Mouse (Mus musculus) neural tube, embryonic 11.5 days (tissue): ENCODE data around the gene Bbs9. TPM values are rescaled to one million over a fixed set of nuclear protein-coding genes. Genes with fewer than 3 reads are reported as not detected.

Experiments used
- ATAC-seq: fragments of 200-750 bp; cut with Nextera tagmentation; 2 replicates; pipeline ENCODE4 v1.8.0; 2017; ENCODE audit warnings: moderate number of reproducible peaks, mild to moderate bottlenecking, moderate TSS enrichment, moderate library complexity; ENCODE audit not compliant: insufficient read depth, low FRiP score, low TSS enrichment
- DNase-seq: peaks from one replicate; pipeline ENCODE4 v3.0.0-alpha.2; 2015; ENCODE audit warnings: low spot score
- H3K27ac ChIP-seq: fragments of 300-500 bp; sonication (generic); 2 replicates; pipeline ENCODE4 v1.5.1; 2014; ENCODE audit warnings: low read depth, mild to moderate bottlenecking, low read length
- H3K27me3 ChIP-seq: fragments of 300-500 bp; sonication (generic); 2 replicates; pipeline ENCODE4 v1.6.1; 2014; ENCODE audit warnings: mild to moderate bottlenecking, low read length, mixed read lengths; ENCODE audit not compliant: control insufficient read depth, insufficient read depth
- H3K36me3 ChIP-seq: fragments of 300-500 bp; sonication (generic); 2 replicates; pipeline ENCODE4 v1.6.1; 2014; ENCODE audit warnings: mild to moderate bottlenecking, low read length, moderate library complexity, mixed read lengths; ENCODE audit not compliant: control insufficient read depth, insufficient read depth
- H3K4me1 ChIP-seq: fragments of 300-500 bp; sonication (generic); 2 replicates; pipeline ENCODE4 v1.6.1; 2014; ENCODE audit warnings: low read length, mixed read lengths; ENCODE audit not compliant: control insufficient read depth, insufficient read depth
- H3K4me2 ChIP-seq: fragments of 300-500 bp; sonication (generic); 2 replicates; pipeline ENCODE4 v1.6.1; 2014; ENCODE audit warnings: low read depth, mild to moderate bottlenecking, moderate library complexity
- H3K4me3 ChIP-seq: fragments of 300-500 bp; sonication (generic); 2 replicates; pipeline ENCODE4 v1.5.1; 2014; ENCODE audit warnings: low read depth, low read length
- H3K9ac ChIP-seq: fragments of 300-500 bp; sonication (generic); 2 replicates; pipeline ENCODE4 v1.6.1; 2014; ENCODE audit warnings: mild to moderate bottlenecking, low read length
- H3K9me3 ChIP-seq: fragments of 300-500 bp; sonication (generic); 2 replicates; pipeline ENCODE4 v1.6.1; 2016; ENCODE audit warnings: low read length; ENCODE audit not compliant: control insufficient read depth
- WGBS: fragments of 180-500 bp; shearing (Covaris S2); extraction: QIAGEN DNeasy Blood & Tissue Kit; methylation state at CpG from one replicate; pipeline ENCODE4 v1.1.7; 2014; 5-methylcytosine and 5-hydroxymethylcytosine counted together
- polyA plus RNA-seq: library from polyadenylated mRNA; unstranded; fragments of >200 nt; fragmentation: Nextera tagmentation; extraction: Ambion mirVana; gene quantifications from 2 replicates; pipeline ENCODE4 v1.2.1, GENCODE M21; 2014

Bbs9 gene
- polyA plus RNA-seq, 1 experiment from 2014 or later = 16.9 TPM

DNA sequence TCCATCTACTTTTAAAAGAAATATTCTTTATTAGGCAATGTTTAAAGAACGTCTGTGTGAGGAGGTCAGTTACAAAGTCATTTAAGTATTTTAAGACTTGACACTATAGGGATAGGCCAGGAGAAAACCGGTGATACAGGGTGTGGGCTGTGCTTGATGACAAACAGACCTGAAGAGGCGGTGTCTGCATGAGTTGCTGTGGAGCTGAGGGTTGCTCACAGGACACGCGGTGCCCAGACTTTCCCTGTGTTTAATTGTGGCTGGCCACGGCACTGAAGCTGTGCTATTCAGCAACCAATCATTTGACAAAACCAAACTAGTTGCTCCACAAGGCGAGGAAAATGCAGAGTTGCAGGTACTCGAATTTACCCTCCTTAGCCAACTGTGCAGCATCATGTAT, 286.0 kb downstream of the Bbs9 start:
- no peak overlapping the region for H3K9ac ChIP-seq
- H3K4me2 ChIP-seq = no peak overlapping the region
- no peaks in the 10 kb centered on the region for H3K36me3 ChIP-seq
- H3K9me3 ChIP-seq = no peaks in the 10 kb centered on the region
- H3K4me1 ChIP-seq = no peaks in the 10 kb centered on the region
- DNase-seq = no peak
- H3K4me3 ChIP-seq = no peak overlapping the region
- H3K27me3 ChIP-seq = no peaks in the 10 kb centered on the region
- no peak for ATAC-seq
- WGBS = 86% methylated on average over 8 of the region's 8 CpGs
- H3K27ac ChIP-seq = no peak overlapping the region

DNA sequence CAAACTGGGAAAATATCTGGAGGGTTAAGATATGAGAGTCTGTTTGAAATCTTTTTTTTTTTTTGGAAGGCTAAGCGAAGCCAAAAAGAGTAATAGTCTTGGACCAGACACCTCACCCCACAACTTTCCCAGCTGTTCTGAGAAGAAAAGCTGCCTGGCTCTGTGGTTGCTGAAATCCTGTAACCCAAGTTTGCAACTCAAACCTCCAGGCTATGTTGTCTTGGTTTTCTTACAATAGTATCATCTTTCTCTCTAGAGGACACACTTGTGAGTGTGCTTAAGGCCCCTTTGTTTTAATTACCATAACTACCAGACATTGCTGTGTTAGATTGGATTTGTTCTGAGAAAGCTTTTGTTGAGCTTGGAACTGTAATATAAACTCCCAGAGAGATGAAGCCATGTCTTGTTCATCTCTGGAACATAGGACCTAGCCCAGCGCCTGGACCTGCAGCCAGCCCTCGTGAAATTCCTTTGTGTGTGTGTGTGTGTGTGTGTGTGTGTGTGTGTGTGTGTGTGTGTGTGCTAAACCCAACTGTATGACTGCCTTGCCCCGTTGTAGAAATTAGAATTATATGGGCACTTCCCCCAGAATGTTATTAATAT, 290.2 kb downstream of the Bbs9 start:
- Histone ChIP-seq H3K36me3 (no peaks in the 10 kb centered on the region), H3K4me3 (no peak overlapping the region), H3K9me3 (no peaks in the 10 kb centered on the region), H3K4me2 (no peak overlapping the region), H3K4me1 (no peaks in the 10 kb centered on the region), H3K9ac (no peak overlapping the region), H3K27me3 (no peaks in the 10 kb centered on the region), H3K27ac (no peak overlapping the region)
- DNase-seq (no peak), ATAC-seq (no peak)
- 70% methylated on average over 4 of the region's 4 CpGs for WGBS

DNA sequence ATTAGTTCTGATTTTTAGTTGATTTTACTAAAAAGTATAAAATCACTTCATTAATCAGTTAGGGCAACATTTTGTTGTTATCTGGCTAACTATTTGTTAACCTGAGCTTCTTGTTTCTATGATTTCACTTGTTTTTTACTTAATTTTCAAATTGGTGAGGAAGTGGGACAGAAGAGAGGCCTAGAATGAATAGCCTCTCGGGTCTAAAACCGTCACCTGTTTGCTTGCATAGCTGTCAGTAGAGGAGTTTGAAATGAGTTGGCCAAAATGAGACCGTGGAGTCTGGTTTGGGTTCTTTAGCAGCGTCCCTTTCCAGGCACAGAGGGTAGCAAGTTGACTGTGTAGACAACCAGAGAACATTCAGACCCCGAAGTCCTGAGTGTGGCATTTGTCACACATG, 291.6 kb downstream of the Bbs9 start:
- no peak overlapping the region for H3K27ac ChIP-seq
- H3K4me3 ChIP-seq = no peak overlapping the region
- no peak for DNase-seq
- no peaks in the 10 kb centered on the region for H3K4me1 ChIP-seq
- no peak overlapping the region for H3K4me2 ChIP-seq
- 90% methylated on average over 5 of the region's 5 CpGs for WGBS
- no peaks in the 10 kb centered on the region for H3K36me3 ChIP-seq
- H3K27me3 ChIP-seq = no peaks in the 10 kb centered on the region
- no peaks in the 10 kb centered on the region for H3K9me3 ChIP-seq
- H3K9ac ChIP-seq = no peak overlapping the region
- no peak for ATAC-seq

DNA sequence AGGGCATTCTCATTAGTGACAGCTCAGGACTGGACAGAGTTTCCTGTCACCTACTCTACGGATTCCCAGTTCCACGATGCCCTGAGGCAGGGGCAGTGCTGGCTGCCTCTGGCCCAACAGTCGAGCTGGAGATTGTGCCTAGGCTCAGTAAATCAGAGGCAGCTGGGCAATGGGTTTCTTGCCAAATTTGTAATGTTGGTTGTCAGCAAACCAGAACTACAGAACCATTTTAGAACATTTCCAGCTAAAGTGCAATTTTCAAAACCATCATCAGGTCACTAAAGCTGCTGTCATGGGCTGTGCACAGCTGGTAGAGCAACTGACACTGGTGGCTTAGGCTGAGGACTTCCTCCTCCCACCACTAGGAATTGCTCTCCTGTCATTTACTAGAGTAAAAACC, 292.3 kb downstream of the Bbs9 start:
- no peaks in the 10 kb centered on the region for H3K27me3 ChIP-seq
- ATAC-seq (no peak), DNase-seq (no peak)
- no peak overlapping the region for H3K4me3 ChIP-seq
- no peak overlapping the region for H3K4me2 ChIP-seq
- H3K4me1 ChIP-seq = no peaks in the 10 kb centered on the region
- H3K36me3 ChIP-seq = no peaks in the 10 kb centered on the region
- WGBS = 75% methylated on average over 3 of the region's 3 CpGs
- no peak overlapping the region for H3K27ac ChIP-seq
- no peaks in the 10 kb centered on the region for H3K9me3 ChIP-seq
- H3K9ac ChIP-seq = no peak overlapping the region

DNA sequence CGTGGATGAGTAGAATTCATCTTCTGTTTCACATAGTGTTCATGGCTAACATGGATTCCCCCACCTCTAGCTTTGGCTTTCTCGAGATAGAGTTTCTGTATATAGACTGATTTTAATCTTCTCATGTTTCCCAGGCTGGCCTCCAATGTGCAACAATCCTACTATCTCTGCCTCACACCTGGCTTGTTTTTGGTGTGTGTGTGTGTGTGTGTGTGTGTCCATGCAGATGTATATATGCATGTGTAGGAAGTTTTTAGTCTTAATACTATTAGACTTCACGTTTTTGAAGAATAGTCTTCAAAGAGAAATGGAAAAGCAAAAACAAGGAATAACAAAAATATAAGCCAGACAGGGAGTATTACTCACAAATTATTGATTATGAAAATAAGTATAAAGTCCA, 296.3 kb downstream of the Bbs9 start:
- no peak for ATAC-seq

DNA sequence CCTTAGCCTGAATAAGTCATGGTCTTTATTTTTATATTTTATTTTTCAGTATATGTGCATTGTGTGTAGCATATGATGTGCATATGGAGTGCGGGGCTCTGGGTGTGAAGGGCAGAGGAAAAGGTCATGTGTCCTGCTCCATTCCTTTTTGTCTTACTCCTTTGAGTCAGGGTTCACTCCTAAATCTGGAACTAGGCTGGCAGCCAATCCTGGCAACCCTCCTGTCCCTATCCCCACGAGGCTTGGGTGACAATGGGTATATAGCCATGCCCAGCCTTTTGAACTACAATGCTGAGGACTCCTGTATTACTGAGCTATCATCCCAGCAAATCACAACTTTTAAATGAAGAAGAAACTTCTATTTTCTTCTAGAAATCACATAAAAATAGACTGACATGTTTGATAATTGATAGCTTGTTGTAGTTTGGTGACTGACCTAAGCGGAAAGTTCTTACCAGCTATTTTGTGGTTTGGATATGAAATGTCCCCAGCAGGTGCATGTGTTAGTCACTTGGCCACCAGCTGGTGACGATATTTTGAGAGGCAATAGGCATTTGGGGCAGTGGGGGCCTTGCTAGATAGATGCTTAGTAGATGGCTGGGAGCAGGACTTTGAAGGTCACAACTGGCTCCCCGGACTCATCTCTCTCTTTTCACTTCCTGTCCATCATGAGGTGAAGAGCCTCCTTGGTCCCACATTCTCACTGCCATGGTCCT, 300.9 kb downstream of the Bbs9 start:
- no peak overlapping the region for H3K4me3 ChIP-seq
- no peaks in the 10 kb centered on the region for H3K36me3 ChIP-seq
- no peak overlapping the region for H3K27ac ChIP-seq
- no peaks in the 10 kb centered on the region for H3K9me3 ChIP-seq
- DNase-seq (no peak), ATAC-seq (no peak)
- 80% methylated on average over 5 of the region's 5 CpGs for WGBS
- H3K9ac ChIP-seq = no peak overlapping the region
- H3K4me1 ChIP-seq = no peaks in the 10 kb centered on the region
- no peaks in the 10 kb centered on the region for H3K27me3 ChIP-seq
- no peak overlapping the region for H3K4me2 ChIP-seq

More for the DNA sequence above, 296.3 kb downstream of the Bbs9 start:
- H3K27ac ChIP-seq = no peak overlapping the region
- DNase-seq = no peak
- no peak overlapping the region for H3K9ac ChIP-seq
- WGBS = 86% methylated on average over 3 of the region's 3 CpGs
- H3K4me2 ChIP-seq = no peak overlapping the region
- H3K36me3 ChIP-seq = no peaks in the 10 kb centered on the region
- H3K4me3 ChIP-seq = no peak overlapping the region
- H3K4me1 ChIP-seq = no peaks in the 10 kb centered on the region
- H3K9me3 ChIP-seq = no peaks in the 10 kb centered on the region
- H3K27me3 ChIP-seq = no peaks in the 10 kb centered on the region

DNA sequence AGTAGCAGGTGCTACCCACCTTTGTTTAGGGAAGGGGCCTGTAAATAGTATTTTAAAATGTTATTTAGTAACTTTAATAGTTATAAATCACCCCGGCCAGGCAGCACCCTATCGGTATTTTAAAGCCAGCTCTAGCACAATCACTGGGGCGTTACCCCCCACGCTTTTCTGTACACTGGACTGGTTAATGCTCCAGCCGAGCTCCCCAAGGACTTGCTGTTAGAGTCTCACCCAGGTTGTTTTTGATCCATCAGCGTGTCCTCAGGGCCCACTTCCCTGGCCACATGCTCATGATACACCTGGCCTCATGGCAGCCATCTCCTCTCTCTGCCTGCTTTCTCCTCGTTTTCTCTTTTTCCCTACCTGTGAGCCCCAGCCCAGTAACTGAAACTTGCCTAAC, 301.9 kb downstream of the Bbs9 start:
- H3K27me3 ChIP-seq = no peaks in the 10 kb centered on the region
- no peak overlapping the region for H3K4me2 ChIP-seq
- no peak overlapping the region for H3K27ac ChIP-seq
- H3K9ac ChIP-seq = no peak overlapping the region
- H3K36me3 ChIP-seq = no peaks in the 10 kb centered on the region
- 87% methylated on average over 7 of the region's 7 CpGs for WGBS
- H3K4me1 ChIP-seq = no peaks in the 10 kb centered on the region
- H3K9me3 ChIP-seq = no peaks in the 10 kb centered on the region
- no peak overlapping the region for H3K4me3 ChIP-seq
- DNase-seq = no peak
- ATAC-seq = no peak

DNA sequence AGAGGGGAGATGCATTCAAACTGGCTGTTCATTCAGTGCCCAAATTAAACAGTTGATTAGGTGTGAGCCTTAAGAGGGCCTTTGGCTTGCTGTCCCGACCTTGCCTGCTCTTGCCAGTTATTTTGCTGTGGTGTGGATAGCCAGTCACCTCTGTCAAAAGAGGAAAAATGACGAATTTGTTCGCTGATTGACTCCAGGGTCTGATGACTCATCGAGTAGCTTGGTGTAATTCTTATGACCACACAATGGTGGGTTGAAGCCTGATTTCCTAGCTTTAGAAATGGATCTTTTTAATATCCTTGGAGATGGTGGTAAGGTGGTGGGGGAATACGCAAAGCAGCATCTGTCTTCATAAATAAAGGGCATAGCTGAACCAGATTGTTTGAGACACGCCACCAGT, 304.1 kb downstream of the Bbs9 start:
- Histone ChIP-seq H3K9me3 (no peaks in the 10 kb centered on the region), H3K4me3 (no peak overlapping the region)
- 90% methylated on average over 6 of the region's 6 CpGs for WGBS

DNA sequence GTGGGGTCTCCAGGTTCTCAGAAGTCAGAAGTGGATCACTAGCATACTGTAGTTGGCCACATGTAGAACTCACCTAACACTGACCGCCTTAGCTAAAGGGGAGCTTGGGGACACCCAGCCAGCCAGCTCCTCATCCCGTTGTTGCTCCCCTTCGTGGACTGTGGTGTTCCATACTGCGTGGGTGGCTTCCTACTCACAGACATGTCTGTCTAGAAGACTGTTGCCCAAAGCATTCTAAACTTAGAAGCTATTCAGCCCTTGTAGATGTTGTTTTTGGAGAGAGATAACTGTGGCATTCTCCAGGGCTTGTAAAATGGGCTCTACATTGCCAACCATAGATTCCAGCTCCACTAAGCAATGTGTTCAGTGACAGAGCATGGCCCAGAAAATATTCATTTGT, 310.5 kb downstream of the Bbs9 start:
- Histone ChIP-seq H3K27ac (no peak overlapping the region), H3K4me1 (no peaks in the 10 kb centered on the region), H3K9ac (no peak overlapping the region), H3K9me3 (no peaks in the 10 kb centered on the region), H3K4me3 (no peak overlapping the region), H3K27me3 (no peaks in the 10 kb centered on the region), H3K4me2 (no peak overlapping the region), H3K36me3 (no peaks in the 10 kb centered on the region)
- WGBS = 93% methylated on average over 4 of the region's 4 CpGs
- ATAC-seq (no peak), DNase-seq (no peak)

More for the DNA sequence above, 304.1 kb downstream of the Bbs9 start:
- no peak overlapping the region for H3K4me2 ChIP-seq
- H3K9ac ChIP-seq = no peak overlapping the region
- no peak overlapping the region for H3K27ac ChIP-seq
- H3K4me1 ChIP-seq = no peaks in the 10 kb centered on the region
- no peaks in the 10 kb centered on the region for H3K27me3 ChIP-seq
- H3K36me3 ChIP-seq = no peaks in the 10 kb centered on the region
- ATAC-seq = no peak
- DNase-seq = no peak
